Mouse (Mus musculus) T-helper 17 cell (primary cell): ENCODE data around the gene Alg14.

Source experiments
- in situ Hi-C, 2 experiments: fragments of 300-600 bp; cut with MboI, MseI; formaldehyde crosslinking; loops; 1 replicate in 1 of 2; 2 replicates in 1 of 2; pipeline ENCODE4 v1.15.1; 2025; ENCODE audit warnings: high pct_unique_total_duplicates in 2 of 2

Gene Alg14

GRCm38 (mm10) chr3:121323371-121323770 is 31.8 kb downstream of the Alg14 start:
- in situ Hi-C loops: loop anchor here in 1 of 2 experiments (25.0 kb wide), 1 partner anchor 414 kb away; no protein-coding TSS in a partner anchor

GRCm38 (mm10) chr3:121327406-121327805 is 35.8 kb downstream of the Alg14 start:
- in situ Hi-C loops: no loop called here

GRCm38 (mm10) chr3:121329647-121330046 is 38.1 kb downstream of the Alg14 start:
- in situ Hi-C loops: no loop called here

GRCm38 (mm10) chr3:121330244-121330646 is 38.7 kb downstream of the Alg14 start:
- in situ Hi-C loops: no loop called here

GRCm38 (mm10) chr3:121336234-121336890 is 44.8 kb downstream of the Alg14 start:
- in situ Hi-C loops: no loop called here

- in situ Hi-C loops: no loop called here
Measured at GRCm38 (mm10) chr3:121338687-121339086, 47.1 kb downstream of the Alg14 start.

- in situ Hi-C loops: no loop called here
Measured at GRCm38 (mm10) chr3:121340321-121340761, 48.8 kb downstream of the Alg14 start.

- in situ Hi-C loops: no loop called here
Measured at GRCm38 (mm10) chr3:121343224-121343623, 51.7 kb downstream of the Alg14 start.

- in situ Hi-C loops: no loop called here
Measured at GRCm38 (mm10) chr3:121344056-121344945, 52.7 kb downstream of the Alg14 start.

- in situ Hi-C loops: no loop called here
Measured at GRCm38 (mm10) chr3:121344951-121345642, 53.5 kb downstream of the Alg14 start.

GRCm38 (mm10) chr3:121345643-121346000 is 54.0 kb downstream of the Alg14 start:
- in situ Hi-C loops: no loop called here

GRCm38 (mm10) chr3:121346507-121347267 is 55.1 kb downstream of the Alg14 start:
- in situ Hi-C loops: no loop called here

- in situ Hi-C loops: no loop called here
Measured at GRCm38 (mm10) chr3:121348792-121349191, 57.2 kb downstream of the Alg14 start.

GRCm38 (mm10) chr3:121349334-121350169 is 58.0 kb downstream of the Alg14 start:
- in situ Hi-C loops: no loop called here

GRCm38 (mm10) chr3:121351257-121351656 is 59.7 kb downstream of the Alg14 start:
- in situ Hi-C loops: no loop called here

GRCm38 (mm10) chr3:121354281-121354680 is 62.7 kb downstream of the Alg14 start:
- in situ Hi-C loops: no loop called here

GRCm38 (mm10) chr3:121354861-121355470 is 63.4 kb downstream of the Alg14 start:
- in situ Hi-C loops: no loop called here

- in situ Hi-C loops: no loop called here
Measured at GRCm38 (mm10) chr3:121355569-121355968, 64.0 kb downstream of the Alg14 start.

- in situ Hi-C loops: no loop called here
Measured at GRCm38 (mm10) chr3:121356111-121356510, 64.5 kb downstream of the Alg14 start.

GRCm38 (mm10) chr3:121357030-121357429 is 65.5 kb downstream of the Alg14 start:
- in situ Hi-C loops: no loop called here
